Mouse (Mus musculus): ENCODE measurements at regions not wholly inside any gene's neighbourhood (a gene's known extent, or its start where the extent isn't known, plus 50 kb on each side); places are given as distances from the start of the nearest gene placed in this dataset.

GRCm38 (mm10) chr19:20240471-20240870, 150.3 kb downstream of the Anxa1 start:
- Histone ChIP-seq H3K4me1 (replicated peaks; ENCODE audit: low read depth, low read length) (peaks cover 2% of the 10 kb centered on the region; the same call in 1 of the 2 replicates), H3K4me3 (replicated peaks; ENCODE audit: low read length) (no peak overlapping the region), H3K36me3 (ENCODE audit: insufficient read depth, low read length) (no peaks in the 10 kb centered on the region), H3K27me3 (ENCODE audit: insufficient read depth, low read length) (no peaks in the 10 kb centered on the region), H3K9me3 (ENCODE audit: low read length) (no peaks in the 10 kb centered on the region)
- TF ChIP-seq POU5F1 (IDR thresholded peaks at IDR 0.05; ENCODE audit: borderline replicate concordance, low read length) (no peak), CTCF (conservative IDR thresholded peaks at IDR 0.05; ENCODE audit: low read length) (no peak), NANOG (IDR thresholded peaks at IDR 0.05; ENCODE audit: borderline replicate concordance, low read length) (no peak)

DNA sequence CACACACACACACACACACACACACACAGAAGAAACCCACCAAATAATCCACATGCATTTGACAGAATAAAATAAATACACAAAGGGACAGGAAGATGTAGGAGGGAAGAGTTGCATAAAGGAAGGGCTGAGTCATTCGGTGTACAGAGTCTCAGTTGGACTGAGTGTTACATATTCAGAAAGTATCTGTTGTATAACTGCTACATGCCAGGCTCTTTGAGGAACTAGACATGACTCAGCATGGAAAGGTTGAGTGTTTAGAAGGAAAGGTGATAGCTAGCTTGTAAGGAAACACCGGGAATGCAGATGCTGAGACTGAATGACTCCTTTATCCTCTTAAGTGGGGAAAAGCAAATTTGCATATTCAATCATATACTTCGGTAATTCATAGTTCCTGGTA, 151.3 kb downstream of the Anxa1 start:
- Histone ChIP-seq H3K4me3 (replicated peaks; ENCODE audit: low read length) (no peak overlapping the region), H3K9me3 (ENCODE audit: low read length) (no peaks in the 10 kb centered on the region)

DNA sequence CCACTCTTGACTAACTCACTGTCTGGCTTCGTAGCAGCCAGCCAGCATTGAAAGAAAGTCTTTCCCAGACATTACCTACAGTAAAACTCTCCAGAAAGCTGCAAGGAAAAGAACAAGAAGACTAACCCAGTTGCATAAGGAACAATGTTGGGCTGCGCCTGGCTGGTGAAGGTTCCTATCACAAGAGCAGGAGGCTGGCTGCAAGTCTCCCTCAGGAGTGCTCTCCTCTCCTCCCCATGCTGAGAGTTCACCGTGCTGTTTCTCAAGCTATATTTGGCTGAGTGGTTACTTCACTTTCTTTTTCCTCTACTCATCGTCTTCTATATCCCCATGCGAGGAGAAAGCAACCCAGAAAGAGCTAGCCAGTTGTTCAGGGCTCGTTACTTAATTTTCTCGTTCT, 164.0 kb downstream of the Anxa1 start:
- no peaks in the 10 kb centered on the region for H3K36me3 ChIP-seq (ENCODE audit: insufficient read depth, low read length)
- H3K4me1 ChIP-seq (replicated peaks; ENCODE audit: low read depth, low read length): no peaks in the 10 kb centered on the region
- H3K4me3 ChIP-seq (replicated peaks; ENCODE audit: low read length): no peak overlapping the region
- H3K9me3 ChIP-seq (ENCODE audit: low read length): no peaks in the 10 kb centered on the region
- TF ChIP-seq POU5F1 (IDR thresholded peaks at IDR 0.05; ENCODE audit: borderline replicate concordance, low read length) (no peak), CTCF (conservative IDR thresholded peaks at IDR 0.05; ENCODE audit: low read length) (no peak), NANOG (IDR thresholded peaks at IDR 0.05; ENCODE audit: borderline replicate concordance, low read length) (no peak)
- no peaks in the 10 kb centered on the region for H3K27me3 ChIP-seq (ENCODE audit: insufficient read depth, low read length)

More for the DNA sequence above, 151.3 kb downstream of the Anxa1 start:
- TF ChIP-seq NANOG (IDR thresholded peaks at IDR 0.05; ENCODE audit: borderline replicate concordance, low read length): no peak
- TF ChIP-seq POU5F1 (IDR thresholded peaks at IDR 0.05; ENCODE audit: borderline replicate concordance, low read length): no peak
- H3K27me3 ChIP-seq (ENCODE audit: insufficient read depth, low read length): no peaks in the 10 kb centered on the region
- no peaks in the 10 kb centered on the region for H3K36me3 ChIP-seq (ENCODE audit: insufficient read depth, low read length)
- peaks cover 2% of the 10 kb centered on the region; the same call in 1 of the 2 replicates for H3K4me1 ChIP-seq (replicated peaks; ENCODE audit: low read depth, low read length)

- Histone ChIP-seq H3K4me3 (replicated peaks; ENCODE audit: low read length) (no peak overlapping the region), H3K27me3 (ENCODE audit: insufficient read depth, low read length) (no peaks in the 10 kb centered on the region), H3K4me1 (replicated peaks; ENCODE audit: low read depth, low read length) (no peaks in the 10 kb centered on the region), H3K36me3 (ENCODE audit: insufficient read depth, low read length) (no peaks in the 10 kb centered on the region), H3K9me3 (ENCODE audit: low read length) (no peaks in the 10 kb centered on the region)
- no peak for TF ChIP-seq NANOG (IDR thresholded peaks at IDR 0.05; ENCODE audit: borderline replicate concordance, low read length)
- no peak for TF ChIP-seq POU5F1 (IDR thresholded peaks at IDR 0.05; ENCODE audit: borderline replicate concordance, low read length)
- no peak for TF ChIP-seq CTCF (conservative IDR thresholded peaks at IDR 0.05; ENCODE audit: low read length)
Measured at GRCm38 (mm10) chr19:20217389-20217788, 173.4 kb downstream of the Anxa1 start.

DNA sequence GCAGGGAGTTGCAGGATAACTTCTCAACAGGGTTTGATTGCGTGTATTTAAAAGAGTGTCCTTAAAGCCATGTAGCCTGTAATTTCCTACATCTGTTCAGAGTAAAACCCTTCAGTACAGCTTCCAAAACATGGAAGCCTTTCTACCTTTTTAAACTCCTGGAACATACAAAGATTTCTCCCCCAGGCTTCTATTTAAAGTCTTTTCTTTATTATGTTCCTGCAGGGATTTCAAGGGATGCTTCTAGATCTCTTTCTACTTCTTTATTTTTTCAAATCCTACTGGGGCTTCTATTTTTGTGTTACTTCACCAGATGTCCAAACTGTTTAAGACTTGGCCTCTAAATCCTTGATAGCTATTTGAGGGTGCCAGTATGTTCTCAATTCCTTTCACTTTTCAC, 196.2 kb downstream of the Anxa1 start:
- TF ChIP-seq POU5F1 (IDR thresholded peaks at IDR 0.05; ENCODE audit: borderline replicate concordance, low read length) (no peak), NANOG (IDR thresholded peaks at IDR 0.05; ENCODE audit: borderline replicate concordance, low read length) (no peak), CTCF (conservative IDR thresholded peaks at IDR 0.05; ENCODE audit: low read length) (no peak)
- Histone ChIP-seq H3K36me3 (ENCODE audit: insufficient read depth, low read length) (no peaks in the 10 kb centered on the region), H3K4me1 (replicated peaks; ENCODE audit: low read depth, low read length) (no peaks in the 10 kb centered on the region), H3K27me3 (ENCODE audit: insufficient read depth, low read length) (no peaks in the 10 kb centered on the region), H3K4me3 (replicated peaks; ENCODE audit: low read length) (no peak overlapping the region), H3K9me3 (ENCODE audit: low read length) (no peaks in the 10 kb centered on the region)

GRCm38 (mm10) chr19:20181854-20182253, 208.9 kb downstream of the Anxa1 start:
- no peaks in the 10 kb centered on the region for H3K27me3 ChIP-seq (ENCODE audit: insufficient read depth, low read length)
- TF ChIP-seq CTCF (conservative IDR thresholded peaks at IDR 0.05; ENCODE audit: low read length): no peak
- no peak overlapping the region for H3K4me3 ChIP-seq (replicated peaks; ENCODE audit: low read length)
- H3K9me3 ChIP-seq (ENCODE audit: low read length): no peaks in the 10 kb centered on the region
- H3K4me1 ChIP-seq (replicated peaks; ENCODE audit: low read depth, low read length): no peaks in the 10 kb centered on the region
- no peaks in the 10 kb centered on the region for H3K36me3 ChIP-seq (ENCODE audit: insufficient read depth, low read length)

GRCm38 (mm10) chr19:20161502-20161901, 229.2 kb downstream of the Anxa1 start:
- Histone ChIP-seq H3K36me3 (ENCODE audit: insufficient read depth, low read length) (no peaks in the 10 kb centered on the region), H3K4me1 (replicated peaks; ENCODE audit: low read depth, low read length) (no peaks in the 10 kb centered on the region), H3K9me3 (ENCODE audit: low read length) (no peaks in the 10 kb centered on the region), H3K27me3 (ENCODE audit: insufficient read depth, low read length) (no peaks in the 10 kb centered on the region), H3K4me3 (replicated peaks; ENCODE audit: low read length) (no peak overlapping the region)
- TF ChIP-seq CTCF (conservative IDR thresholded peaks at IDR 0.05; ENCODE audit: low read length) (no peak), POU5F1 (IDR thresholded peaks at IDR 0.05; ENCODE audit: borderline replicate concordance, low read length) (no peak), NANOG (IDR thresholded peaks at IDR 0.05; ENCODE audit: borderline replicate concordance, low read length) (no peak)

- Histone ChIP-seq H3K36me3 (ENCODE audit: insufficient read depth, low read length) (no peaks in the 10 kb centered on the region), H3K4me1 (replicated peaks; ENCODE audit: low read depth, low read length) (no peaks in the 10 kb centered on the region), H3K27me3 (ENCODE audit: insufficient read depth, low read length) (no peaks in the 10 kb centered on the region), H3K4me3 (replicated peaks; ENCODE audit: low read length) (no peak overlapping the region), H3K9me3 (ENCODE audit: low read length) (no peaks in the 10 kb centered on the region)
- TF ChIP-seq NANOG (IDR thresholded peaks at IDR 0.05; ENCODE audit: borderline replicate concordance, low read length): no peak
- TF ChIP-seq POU5F1 (IDR thresholded peaks at IDR 0.05; ENCODE audit: borderline replicate concordance, low read length): no peak
- no peak for TF ChIP-seq CTCF (conservative IDR thresholded peaks at IDR 0.05; ENCODE audit: low read length)
Measured at GRCm38 (mm10) chr19:20156398-20156937, 234.3 kb downstream of the Anxa1 start.

DNA sequence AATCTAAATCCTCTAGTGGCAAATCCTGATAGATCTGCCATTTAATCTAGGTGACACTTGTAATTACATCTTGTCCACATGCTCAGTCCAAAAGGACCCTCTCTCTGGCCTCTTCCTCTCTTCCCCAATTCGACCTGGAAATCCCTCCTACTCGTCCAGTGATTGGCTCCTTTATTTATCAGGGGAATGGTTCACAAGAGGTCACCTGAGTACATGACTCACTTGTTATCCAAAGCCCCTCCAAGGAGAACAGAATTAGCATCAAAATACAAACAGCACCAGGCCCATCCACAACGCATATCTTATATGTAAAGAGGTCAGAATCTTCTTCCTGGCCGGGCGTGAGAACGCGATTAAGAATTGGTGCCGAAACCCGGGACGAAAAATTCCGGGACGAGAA, 251.2 kb downstream of the Anxa1 start:
- H3K9me3 ChIP-seq (ENCODE audit: low read length): no peaks in the 10 kb centered on the region
- H3K4me3 ChIP-seq (replicated peaks; ENCODE audit: low read length): no peak overlapping the region
- no peaks in the 10 kb centered on the region for H3K27me3 ChIP-seq (ENCODE audit: insufficient read depth, low read length)
- peaks cover 7% of the 10 kb centered on the region; the same call in 1 of the 2 replicates for H3K4me1 ChIP-seq (replicated peaks; ENCODE audit: low read depth, low read length)
- no peaks in the 10 kb centered on the region for H3K36me3 ChIP-seq (ENCODE audit: insufficient read depth, low read length)
- TF ChIP-seq CTCF (conservative IDR thresholded peaks at IDR 0.05; ENCODE audit: low read length) (no peak), POU5F1 (IDR thresholded peaks at IDR 0.05; ENCODE audit: borderline replicate concordance, low read length) (no peak), NANOG (IDR thresholded peaks at IDR 0.05; ENCODE audit: borderline replicate concordance, low read length) (peak; percentile 48; the same call in 1 of the 2 replicates)
